Mouse (Mus musculus): ENCODE data around the gene G6pc3.

DNA sequence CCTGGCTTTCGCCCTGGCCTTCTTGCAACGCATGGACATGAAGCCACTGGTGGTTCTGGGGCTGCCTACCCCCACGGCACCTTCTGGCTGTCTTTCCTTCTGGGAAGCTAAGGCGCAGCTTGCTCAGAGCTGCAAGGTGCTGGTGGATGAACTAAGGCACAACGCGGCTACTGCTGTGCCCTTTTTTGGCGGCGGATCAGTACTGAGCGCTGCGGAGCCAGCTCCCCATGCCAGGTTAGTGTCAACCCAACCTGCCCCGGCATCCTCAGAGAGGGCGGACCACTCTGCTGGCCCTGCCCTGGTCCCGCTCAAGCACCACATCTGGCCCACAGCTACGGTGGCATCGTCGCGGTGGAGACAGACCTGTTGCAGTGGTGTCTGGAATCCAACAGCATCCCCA is 42.9 kb upstream of the G6pc3 start:
- no peak for TF ChIP-seq POLR2A (IDR thresholded peaks at IDR 0.05; ENCODE audit: low read depth, low read length)
- no peak for TF ChIP-seq CTCF (IDR thresholded peaks at IDR 0.05; ENCODE audit: extremely low read depth, insufficient read length, insufficient replicate concordance, low read depth, low read length)
